Mouse (Mus musculus) C2C12 (cell line): ENCODE results near the gene Idh1.

Source experiments
- CEBPB ChIP-seq: IDR thresholded peaks from one replicate; pipeline ENCODE4 v1.6.1; 2011; ENCODE audit warnings: low read depth, mild to moderate bottlenecking, control low read depth, moderate library complexity
- CTCF ChIP-seq: IDR thresholded peaks from one replicate; pipeline ENCODE4 v1.5.1; 2011; ENCODE audit not compliant: control insufficient read depth, insufficient read depth, insufficient read length
- MAX ChIP-seq: IDR thresholded peaks from one replicate; pipeline ENCODE4 v1.6.1; 2011; ENCODE audit warnings: mild to moderate bottlenecking, control low read depth
- MYOD1 ChIP-seq: IDR thresholded peaks from one replicate; pipeline ENCODE4 v1.6.1; 2011; ENCODE audit warnings: low read depth; ENCODE audit not compliant: control insufficient read depth, insufficient read length
- MYOG ChIP-seq: IDR thresholded peaks from one replicate; pipeline ENCODE4 v1.6.1; 2011; ENCODE audit not compliant: control insufficient read depth, insufficient read length; ENCODE audit errors: extremely low read depth
- USF1 ChIP-seq: IDR thresholded peaks from one replicate; pipeline ENCODE4 v1.6.1; 2011; ENCODE audit warnings: low read depth, mild to moderate bottlenecking, control low read depth, moderate library complexity

GRCm38 (mm10) chr1:65162210-65162609 lies 24.1 kb downstream of the Idh1 start:
- TF ChIP-seq USF1 (no peak), CTCF (no peak), MAX (no peak), CEBPB (no peak), MYOD1 (no peak), MYOG (no peak)
